Mouse (Mus musculus): ENCODE measurements around the gene Ndufb11. TPM values are rescaled to one million over a fixed set of nuclear protein-coding genes. Genes with fewer than 3 reads are reported as not detected.

The Ndufb11 gene
- polyA plus RNA-seq (2016; fragmentation: Nextera tagmentation; extraction: Ambion mirVana), result 167 and 174 TPM in 2 replicates

DNA sequence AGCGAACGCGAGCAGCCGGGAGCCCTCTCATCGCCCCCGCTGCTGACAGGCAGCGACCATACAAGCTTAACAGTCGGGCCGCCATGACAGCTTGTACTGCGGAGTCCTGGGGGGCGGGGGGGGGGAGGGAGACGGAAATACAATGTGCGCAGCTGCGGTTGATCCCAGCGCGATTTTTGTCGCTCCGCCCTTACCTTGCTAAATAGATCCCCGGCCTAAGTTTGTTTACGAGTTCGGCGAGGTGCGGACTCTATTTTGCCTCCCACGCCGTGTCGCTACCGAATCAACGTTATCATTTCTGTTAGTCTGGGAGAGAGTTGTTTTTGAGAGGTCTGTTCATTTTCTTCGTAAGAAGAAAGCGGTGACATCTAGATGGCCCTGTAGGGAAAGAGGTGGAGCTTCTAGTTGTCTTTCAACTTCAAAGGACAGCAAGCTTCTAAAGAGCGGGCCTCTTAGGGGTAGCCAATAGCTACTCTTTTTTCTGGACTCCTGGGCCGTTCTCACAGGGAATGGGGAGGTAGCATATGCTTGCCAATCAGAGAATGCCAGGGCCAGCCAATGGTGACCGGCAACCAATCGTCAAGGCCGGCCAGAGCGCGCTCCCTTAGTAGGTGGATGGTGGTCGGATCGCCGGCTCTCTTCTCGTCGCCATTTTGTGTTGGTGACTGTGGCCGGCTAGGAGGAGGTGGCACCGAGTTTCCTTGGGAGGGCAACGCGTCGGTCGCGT, at the start of gene Ndufb11, which contains the start of gene Rbm10:
TSS of gene Ndufb11 (minus strand) at position 444 of the 727 bp plus-strand sequence.
TSS of gene Rbm10 (plus strand) at position 328 of the 727 bp plus-strand sequence.
- H3K27ac ChIP-seq, result peak within 1 kb of the TSS; percentile 87
- peaks cover 22% of the 10 kb centered on the region for H3K4me1 ChIP-seq
- H3K4me3 ChIP-seq, result peak within 1 kb of the TSS; percentile 76
- H3K27me3 ChIP-seq (replicated peaks), result no peaks in the 10 kb centered on the region
- H3K9ac ChIP-seq, result peak within 1 kb of the TSS; percentile 84
- H3K9me3 ChIP-seq (replicated peaks), result no peaks in the 10 kb centered on the region
- 10% methylated on average over 47 of the region's 49 CpGs for WGBS (ENCODE audit: insufficient replicate concordance)
- H3K4me2 ChIP-seq, result peak within 1 kb of the TSS; percentile 72
- peak; percentile 98 for ATAC-seq
- H3K36me3 ChIP-seq, result peaks cover 45% of the 10 kb centered on the region

DNA sequence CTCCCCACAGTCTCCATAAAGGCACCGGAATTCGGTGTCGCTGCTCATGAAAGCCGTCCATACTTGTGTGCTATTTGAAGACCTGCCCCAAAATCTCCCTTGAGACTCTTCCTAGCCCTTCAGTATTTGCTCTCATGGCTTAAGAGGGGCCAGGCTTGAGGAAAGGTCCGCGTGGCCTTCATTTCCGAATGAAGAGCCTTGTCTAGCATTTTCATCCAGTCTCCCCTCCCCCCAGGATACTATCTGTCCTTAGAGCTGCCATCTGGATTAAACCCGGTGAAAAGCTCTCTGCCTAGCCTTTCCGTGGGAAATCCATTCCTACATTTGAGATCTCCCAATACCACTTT, 46.0 kb upstream of the Ndufb11 start:
- ATAC-seq, result peak; percentile 18; the same call in 1 of the 2 replicates
- Histone ChIP-seq H3K4me3 (peak overlapping the region; percentile 72), H3K9me3 (replicated peaks) (no peaks in the 10 kb centered on the region), H3K9ac (peak overlapping the region; percentile 82), H3K27ac (peak overlapping the region; percentile 86), H3K27me3 (replicated peaks) (no peaks in the 10 kb centered on the region), H3K4me2 (peak overlapping the region; percentile 74), H3K36me3 (peaks cover 40% of the 10 kb centered on the region), H3K4me1 (peaks cover 33% of the 10 kb centered on the region)
- WGBS (ENCODE audit: insufficient replicate concordance), result 13% methylated on average over 9 of the region's 9 CpGs

DNA sequence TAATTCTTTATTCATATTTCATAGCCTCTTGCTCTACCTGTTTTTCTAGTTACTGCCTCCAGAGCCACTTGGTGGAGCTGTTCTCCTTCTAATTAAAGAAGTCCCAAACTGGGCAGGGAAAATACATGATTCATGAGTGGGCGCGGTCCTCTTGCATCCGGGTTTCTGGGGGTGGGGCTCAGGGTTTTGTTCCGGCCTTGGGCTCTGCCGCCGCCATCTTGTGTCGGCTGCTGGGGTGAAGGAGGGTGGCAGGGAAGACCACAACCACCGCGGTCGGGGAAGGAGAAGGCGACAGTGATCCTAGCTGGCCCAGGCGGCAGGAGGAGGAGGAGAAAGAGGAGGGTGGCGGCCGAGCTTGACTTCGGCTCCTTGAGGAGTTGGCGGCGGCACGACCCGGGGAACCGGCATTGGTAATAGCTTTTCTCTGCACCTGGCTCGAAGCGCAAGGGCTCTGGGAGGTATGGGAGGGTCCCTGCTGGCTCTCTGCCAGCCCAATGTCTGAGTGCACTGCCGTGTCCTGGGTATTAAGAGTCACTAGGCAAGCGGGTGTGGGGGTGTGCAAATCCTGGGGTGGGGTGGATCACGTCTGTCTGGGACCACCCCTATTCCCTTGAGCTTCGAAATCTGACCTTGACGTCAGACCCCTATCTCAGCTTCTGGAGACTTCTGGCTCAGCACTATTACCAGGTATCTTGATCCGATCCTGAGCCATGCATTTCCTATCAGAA, 45.5 kb upstream of the Ndufb11 start:
- 11% methylated on average over 27 of the region's 28 CpGs for WGBS (ENCODE audit: insufficient replicate concordance)
- peak overlapping the region; percentile 72 for H3K4me3 ChIP-seq

DNA sequence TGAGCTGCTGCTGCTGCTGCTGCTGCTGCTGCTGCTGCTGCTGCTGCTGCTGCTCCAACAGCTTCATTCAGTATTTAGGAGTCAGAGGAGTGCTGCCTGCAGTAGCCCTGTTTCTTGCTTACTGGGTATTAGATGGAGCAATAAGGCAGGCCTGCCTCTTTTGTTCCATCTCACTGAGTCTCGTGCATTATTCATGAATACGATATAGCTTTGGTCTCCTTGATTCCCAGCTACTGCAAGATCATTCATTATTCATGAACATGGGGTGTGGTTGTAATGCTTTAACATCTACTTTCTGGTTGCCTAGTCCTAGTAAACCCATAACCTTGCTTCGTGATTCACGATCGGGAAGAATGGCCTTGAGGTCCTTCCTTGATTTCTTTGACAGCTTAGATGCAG, 44.9 kb upstream of the Ndufb11 start:
- WGBS (ENCODE audit: insufficient replicate concordance), result 26% methylated on average over 5 of the region's 5 CpGs

More for the DNA sequence above, 45.5 kb upstream of the Ndufb11 start:
- Histone ChIP-seq H3K27me3 (replicated peaks) (no peaks in the 10 kb centered on the region), H3K27ac (peak overlapping the region; percentile 86), H3K9ac (peak overlapping the region; percentile 82), H3K4me2 (peak overlapping the region; percentile 74), H3K4me1 (peaks cover 33% of the 10 kb centered on the region), H3K9me3 (replicated peaks) (no peaks in the 10 kb centered on the region), H3K36me3 (peaks cover 35% of the 10 kb centered on the region)
- ATAC-seq, result peak; percentile 82

DNA sequence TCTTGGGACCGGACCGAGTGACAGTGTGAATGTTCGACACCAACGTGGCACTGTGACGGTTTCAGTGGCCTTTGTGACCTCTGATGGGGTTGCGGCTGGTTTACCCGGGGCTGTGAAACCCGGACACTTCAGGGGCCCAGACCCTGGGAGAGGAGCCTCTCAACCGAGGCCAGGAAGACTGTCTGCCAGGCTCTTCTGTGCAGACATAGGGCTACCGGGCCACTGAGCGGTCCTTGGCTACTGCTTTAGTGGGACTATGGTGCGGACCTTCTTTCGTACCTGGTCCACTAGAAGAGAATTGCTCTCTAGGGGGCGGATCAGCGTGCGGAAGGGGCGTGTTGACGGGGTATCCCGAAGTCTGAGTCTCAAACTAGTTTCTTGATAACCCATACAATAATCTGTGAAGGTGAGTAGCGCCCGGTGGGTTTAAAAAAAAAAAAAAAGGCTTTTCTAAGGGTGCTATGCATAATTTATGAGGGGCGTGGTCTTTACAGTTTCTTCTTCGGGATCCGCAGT, 41.5 kb upstream of the Ndufb11 start:
- Histone ChIP-seq H3K9me3 (replicated peaks) (no peaks in the 10 kb centered on the region), H3K36me3 (no peaks in the 10 kb centered on the region), H3K27ac (peak overlapping the region; percentile 79), H3K27me3 (replicated peaks) (no peaks in the 10 kb centered on the region), H3K9ac (peak overlapping the region; percentile 70), H3K4me3 (peak overlapping the region; percentile 64), H3K4me2 (peak overlapping the region; percentile 79), H3K4me1 (peaks cover 10% of the 10 kb centered on the region; the same call in 1 of the 2 replicates)
- ATAC-seq, result no peak
- 6% methylated on average over 24 of the region's 24 CpGs for WGBS (ENCODE audit: insufficient replicate concordance)

More for the DNA sequence above, 44.9 kb upstream of the Ndufb11 start:
- Histone ChIP-seq H3K9ac (no peak overlapping the region), H3K4me2 (peak overlapping the region; percentile 6; the same call in 1 of the 2 replicates), H3K36me3 (peaks cover 29% of the 10 kb centered on the region), H3K27me3 (replicated peaks) (no peaks in the 10 kb centered on the region), H3K4me1 (peaks cover 33% of the 10 kb centered on the region), H3K4me3 (peak overlapping the region; percentile 72; the same call in 1 of the 2 replicates), H3K27ac (peak overlapping the region; percentile 58; the same call in 1 of the 2 replicates), H3K9me3 (replicated peaks) (no peaks in the 10 kb centered on the region)
- no peak for ATAC-seq

DNA sequence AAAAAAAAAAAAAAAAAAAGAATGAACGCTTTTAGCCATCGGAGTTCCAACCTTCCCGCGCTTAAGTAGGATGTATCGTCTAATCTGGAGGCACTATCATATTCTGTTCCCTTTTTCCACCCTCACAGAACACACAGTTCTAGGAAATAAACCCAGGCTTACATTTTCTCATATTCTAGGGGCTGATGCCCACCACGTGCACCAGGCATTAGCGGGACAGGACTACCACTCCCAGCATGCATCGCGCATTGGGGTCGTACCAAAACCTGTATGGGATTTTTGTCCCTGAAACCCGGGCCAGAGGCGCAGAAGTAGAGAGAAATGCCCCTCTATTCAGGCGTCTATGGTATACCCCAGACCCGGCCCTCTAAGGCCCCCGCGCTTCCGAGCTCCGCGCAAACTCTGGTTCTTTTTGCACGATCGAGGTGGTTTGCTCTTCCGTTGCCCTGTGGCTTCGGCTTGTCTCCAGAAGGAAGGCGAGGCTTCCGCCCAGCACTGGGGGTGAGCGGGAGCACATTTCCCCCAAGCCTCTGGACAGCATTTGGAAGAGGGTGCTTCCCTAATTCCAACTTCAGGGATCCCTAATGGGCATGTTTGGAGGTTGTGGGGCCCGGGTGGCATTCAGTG, 40.7 kb upstream of the Ndufb11 start, which contains the start of gene Uba1:
TSS of gene Uba1 (plus strand) at position 301 of the 627 bp plus-strand sequence.
- H3K9ac ChIP-seq, result peak within 1 kb of the TSS; percentile 70
- H3K4me2 ChIP-seq, result peak within 1 kb of the TSS; percentile 79
- no peaks in the 10 kb centered on the region for H3K36me3 ChIP-seq
- 0 out of 2 replicates have a peak, but pooled peaks cover 7% of the 10 kb centered on the region for H3K4me1 ChIP-seq
- peak within 1 kb of the TSS; percentile 64 for H3K4me3 ChIP-seq
- H3K27ac ChIP-seq, result peak within 1 kb of the TSS; percentile 79
- H3K27me3 ChIP-seq (replicated peaks), result no peaks in the 10 kb centered on the region
- no peaks in the 10 kb centered on the region for H3K9me3 ChIP-seq (replicated peaks)
- ATAC-seq, result peak; percentile 81
- WGBS (ENCODE audit: insufficient replicate concordance), result 5% methylated on average over 27 of the region's 27 CpGs

GRCm38 (mm10) chrX:20657593-20657992, 40.2 kb upstream of the Ndufb11 start:
- no peaks in the 10 kb centered on the region for H3K9me3 ChIP-seq (replicated peaks)
- ATAC-seq, result no peak
- 22% methylated on average over 5 of the region's 5 CpGs for WGBS (ENCODE audit: insufficient replicate concordance)
- H3K4me1 ChIP-seq, result 0 out of 2 replicates have a peak, but pooled peaks cover 7% of the 10 kb centered on the region
- no peak overlapping the region for H3K9ac ChIP-seq
- H3K27me3 ChIP-seq (replicated peaks), result no peaks in the 10 kb centered on the region
- peak overlapping the region; percentile 79 for H3K4me2 ChIP-seq
- peak overlapping the region; percentile 64 for H3K4me3 ChIP-seq
- H3K36me3 ChIP-seq, result no peaks in the 10 kb centered on the region
- no peak overlapping the region for H3K27ac ChIP-seq

GRCm38 (mm10) chrX:20644780-20645179, 27.4 kb upstream of the Ndufb11 start:
- H3K4me2 ChIP-seq, result no peak overlapping the region
- H3K27me3 ChIP-seq (replicated peaks), result no peaks in the 10 kb centered on the region
- no peaks in the 10 kb centered on the region for H3K9me3 ChIP-seq (replicated peaks)
- H3K4me3 ChIP-seq, result no peak overlapping the region
- 64% methylated on average over 2 of the region's 5 CpGs for WGBS (ENCODE audit: insufficient replicate concordance)
- H3K9ac ChIP-seq, result no peak overlapping the region
- H3K4me1 ChIP-seq, result no peaks in the 10 kb centered on the region
- H3K27ac ChIP-seq, result no peak overlapping the region
- peaks cover 100% of the 10 kb centered on the region for H3K36me3 ChIP-seq
- no peak for ATAC-seq

GRCm38 (mm10) chrX:20638141-20638540, 20.7 kb upstream of the Ndufb11 start:
- no peak overlapping the region for H3K27ac ChIP-seq
- H3K4me2 ChIP-seq, result no peak overlapping the region
- no peaks in the 10 kb centered on the region for H3K4me1 ChIP-seq
- peaks cover 82% of the 10 kb centered on the region for H3K36me3 ChIP-seq
- no peaks in the 10 kb centered on the region for H3K27me3 ChIP-seq (replicated peaks)
- ATAC-seq, result no peak
- no peaks in the 10 kb centered on the region for H3K9me3 ChIP-seq (replicated peaks)
- H3K9ac ChIP-seq, result no peak overlapping the region
- WGBS (ENCODE audit: insufficient replicate concordance), result 84% methylated on average over 2 of the region's 2 CpGs
- H3K4me3 ChIP-seq, result no peak overlapping the region

- ATAC-seq, result peak; percentile 15
Observed at GRCm38 (mm10) chrX:20617903-20618399, 532 bp upstream of the Ndufb11 start.

GRCm38 (mm10) chrX:20616861-20617175, 601 bp downstream of the Ndufb11 start:
- Histone ChIP-seq H3K4me1 (peaks cover 22% of the 10 kb centered on the region), H3K4me3 (peak overlapping the region; percentile 76), H3K27me3 (replicated peaks) (no peaks in the 10 kb centered on the region), H3K9me3 (replicated peaks) (no peaks in the 10 kb centered on the region), H3K36me3 (peaks cover 40% of the 10 kb centered on the region), H3K27ac (peak overlapping the region; percentile 87), H3K9ac (peak overlapping the region; percentile 73), H3K4me2 (peak overlapping the region; percentile 70)
- peak; percentile 9; the same call in 1 of the 2 replicates for ATAC-seq
- WGBS (ENCODE audit: insufficient replicate concordance), result 4% methylated on average over 17 of the region's 17 CpGs

More at GRCm38 (mm10) chrX:20617903-20618399, 532 bp upstream of the Ndufb11 start:
- Histone ChIP-seq H3K9ac (peak overlapping the region; percentile 84), H3K4me3 (peak overlapping the region; percentile 76), H3K36me3 (peaks cover 51% of the 10 kb centered on the region), H3K27ac (peak overlapping the region; percentile 87), H3K4me2 (peak overlapping the region; percentile 72), H3K4me1 (peaks cover 22% of the 10 kb centered on the region), H3K9me3 (replicated peaks) (no peaks in the 10 kb centered on the region), H3K27me3 (replicated peaks) (no peaks in the 10 kb centered on the region)
- 18% methylated on average over 30 of the region's 31 CpGs for WGBS (ENCODE audit: insufficient replicate concordance)

Data from liver, embryonic 12.5 days (tissue).